Mouse (Mus musculus): Measurements from ENCODE around the gene Duoxa1.

Duoxa1 gene

GRCm38 (mm10) chr2:122297271-122298095 lies 16.0 kb downstream of the Duoxa1 start:
- DNase-seq, result no peak

DNA sequence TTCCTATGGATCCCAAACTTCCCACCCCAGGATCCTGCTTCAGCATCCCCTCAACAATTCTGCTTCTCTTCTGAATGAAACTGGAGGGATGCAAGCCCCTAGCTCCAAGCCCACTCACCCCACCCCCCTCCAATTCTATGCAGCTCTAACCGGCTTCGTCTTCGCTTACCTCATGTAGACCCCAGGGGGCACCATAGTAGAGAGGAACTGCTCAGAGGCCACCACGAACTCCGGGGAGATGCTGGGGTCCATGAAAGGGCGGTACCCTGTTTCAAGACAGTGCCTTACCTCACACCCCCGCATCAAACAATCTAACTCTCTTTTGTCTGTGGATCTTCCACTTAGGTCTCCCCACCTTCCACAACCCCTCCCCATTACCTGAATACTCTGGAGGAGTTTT lies 18.6 kb downstream of the Duoxa1 start:
- no peak for DNase-seq

- no peak for DNase-seq
Observed at GRCm38 (mm10) chr2:122286137-122286536, 27.4 kb downstream of the Duoxa1 start.

DNA sequence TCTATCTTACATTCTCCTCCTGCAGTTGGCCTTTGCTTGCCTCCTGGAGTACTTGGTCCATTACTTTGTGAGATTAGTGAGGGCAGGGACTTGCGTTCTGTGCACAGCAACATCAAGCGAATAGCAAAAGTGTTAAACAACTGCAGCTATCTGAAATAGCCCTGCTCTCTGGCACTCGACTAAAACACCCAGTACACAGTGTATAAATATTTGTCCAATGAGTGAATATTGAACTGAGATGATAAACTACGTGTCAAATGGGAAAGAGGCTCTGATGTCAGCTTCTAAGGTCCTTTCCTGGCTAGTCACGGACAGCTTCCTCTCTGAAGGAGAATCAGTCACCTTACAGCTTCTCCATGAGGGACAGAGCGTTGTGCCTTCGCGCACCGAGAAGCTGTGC lies 29.4 kb downstream of the Duoxa1 start:
- no peak for DNase-seq

DNA sequence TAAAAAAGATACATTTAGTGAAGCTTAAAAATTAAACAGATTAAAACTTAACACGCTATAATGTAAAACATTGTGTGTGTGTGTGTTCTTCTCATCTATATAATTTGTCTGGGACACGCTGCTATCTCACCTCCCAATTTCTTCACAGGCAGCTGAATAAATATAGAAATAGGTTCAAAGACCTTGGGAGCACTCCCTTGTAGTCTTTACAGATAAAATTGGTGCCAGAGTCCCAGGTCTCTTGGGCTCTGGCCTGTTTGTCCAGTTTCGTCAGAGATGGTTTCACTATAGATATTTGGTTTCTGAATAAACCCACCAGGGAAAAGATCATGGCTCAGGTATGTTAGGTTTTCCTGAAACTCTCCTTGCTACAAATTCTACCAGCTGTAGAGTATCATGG lies 34.8 kb downstream of the Duoxa1 start:
- DNase-seq, result no peak

- no peak for DNase-seq
Observed at GRCm38 (mm10) chr2:122266407-122267193, 46.9 kb downstream of the Duoxa1 start.

- peak; percentile 76 for DNase-seq
Observed at GRCm38 (mm10) chr2:122264690-122265089, 48.8 kb downstream of the Duoxa1 start.

- DNase-seq, result no peak
Observed at GRCm38 (mm10) chr2:122260729-122261128, 52.8 kb downstream of the Duoxa1 start.

DNA sequence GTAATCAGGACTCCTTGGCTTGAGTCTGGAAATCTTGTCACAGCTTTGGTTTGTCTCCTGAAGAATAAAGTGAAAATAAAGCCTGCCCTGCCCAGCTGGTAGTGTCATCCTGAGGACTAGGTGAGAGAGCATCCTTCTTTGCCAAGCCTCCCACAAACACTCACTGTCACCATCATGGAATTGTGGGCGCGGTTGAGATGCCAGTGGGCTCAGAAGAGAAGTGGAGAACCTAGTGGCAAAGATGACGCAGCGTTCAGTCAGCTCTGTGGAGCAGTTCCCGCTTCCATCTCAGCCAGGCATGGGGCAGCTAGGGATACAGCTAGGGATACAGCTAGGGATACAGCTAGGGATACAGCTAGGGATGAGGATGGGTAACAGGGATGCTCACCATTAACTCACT lies 57.5 kb downstream of the Duoxa1 start:
- DNase-seq, result no peak
